Mouse (Mus musculus) cerebellum, adult 9-10 months (tissue): ENCODE measurements at regions not wholly inside any gene's neighbourhood (a gene's known extent, or its start where the extent isn't known, plus 50 kb on each side); places are given as distances from the start of the nearest gene placed in this dataset.
A peak's percentile ranks its signal among the peaks of the same experiment; 100 is the strongest.

ENCODE experiments used
- DNase-seq: peaks from one replicate; pipeline ENCODE4 v3.0.0; 2022

DNA sequence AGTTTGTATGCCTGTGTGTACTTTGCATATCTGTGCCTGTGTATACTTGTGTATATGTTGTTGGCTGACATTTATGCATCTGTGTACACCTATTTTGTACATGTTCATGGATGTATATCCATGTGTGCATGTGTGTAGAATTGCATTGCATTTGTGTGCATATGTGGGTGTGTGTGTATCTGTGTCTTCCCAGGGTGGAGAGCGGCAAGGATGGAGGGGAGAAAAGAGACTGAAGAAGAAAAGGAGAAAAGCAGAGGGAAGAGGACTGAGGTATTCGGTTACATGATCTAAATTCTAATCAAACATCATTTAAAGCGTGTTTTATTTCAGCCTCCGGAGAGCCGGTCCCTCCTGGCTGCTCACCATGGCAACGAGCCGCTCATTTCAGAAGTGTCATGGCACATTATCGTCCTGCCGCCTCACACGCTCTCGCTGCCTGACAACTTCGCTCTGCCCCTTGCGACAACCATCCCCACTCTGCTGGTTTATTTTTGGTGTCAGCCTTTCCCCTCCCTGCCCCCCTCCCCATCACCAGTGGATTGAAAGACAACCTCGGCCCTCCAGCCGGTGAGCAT lies 58.6 kb downstream of the Mrm1 start:
- DNase-seq = peak; percentile 56

DNA sequence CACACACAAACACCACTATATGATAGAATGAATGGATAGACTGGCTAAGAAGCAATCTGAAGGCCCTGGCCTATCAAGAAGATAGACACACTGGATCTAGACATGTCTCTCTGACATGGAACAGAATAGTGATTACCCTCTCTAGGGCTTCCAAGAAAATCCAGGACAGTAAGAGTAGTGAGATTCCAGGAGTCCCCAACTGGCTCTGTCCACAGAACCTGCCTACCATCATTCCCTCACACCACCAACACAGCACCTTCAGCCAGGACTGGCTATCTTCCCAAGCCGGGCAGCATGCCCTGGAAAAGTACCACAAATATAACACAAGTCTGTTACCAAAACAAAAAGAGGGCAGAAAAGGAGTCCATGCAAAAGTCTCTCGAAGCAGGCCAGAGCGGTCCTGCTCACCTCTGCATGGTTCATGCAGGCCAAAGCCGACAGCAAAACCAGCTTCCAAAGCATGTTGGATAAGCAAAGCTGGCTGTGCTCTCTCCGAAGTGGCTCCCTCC lies 59.8 kb downstream of the Mrm1 start:
- peak; percentile 95 for DNase-seq

DNA sequence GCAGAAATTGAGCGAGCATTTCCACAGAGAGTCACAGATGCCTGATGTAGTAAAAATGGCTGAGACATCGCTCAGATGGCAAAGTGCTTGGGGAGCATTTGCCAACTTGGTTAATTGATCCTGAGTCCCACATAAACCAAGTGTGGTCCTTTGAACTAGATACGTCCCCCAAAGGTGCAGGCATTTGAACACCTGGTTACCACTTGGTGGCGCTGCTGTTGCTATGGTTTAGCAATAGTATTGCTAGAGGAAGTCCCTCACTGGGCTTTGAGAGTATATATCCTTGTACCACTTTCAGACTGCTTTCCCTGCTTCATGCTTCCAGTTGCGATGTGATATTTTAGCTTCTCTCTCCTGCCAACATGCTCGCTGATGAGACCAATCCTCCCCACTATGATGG lies 67.3 kb downstream of the Mrm1 start:
- DNase-seq = no peak

DNA sequence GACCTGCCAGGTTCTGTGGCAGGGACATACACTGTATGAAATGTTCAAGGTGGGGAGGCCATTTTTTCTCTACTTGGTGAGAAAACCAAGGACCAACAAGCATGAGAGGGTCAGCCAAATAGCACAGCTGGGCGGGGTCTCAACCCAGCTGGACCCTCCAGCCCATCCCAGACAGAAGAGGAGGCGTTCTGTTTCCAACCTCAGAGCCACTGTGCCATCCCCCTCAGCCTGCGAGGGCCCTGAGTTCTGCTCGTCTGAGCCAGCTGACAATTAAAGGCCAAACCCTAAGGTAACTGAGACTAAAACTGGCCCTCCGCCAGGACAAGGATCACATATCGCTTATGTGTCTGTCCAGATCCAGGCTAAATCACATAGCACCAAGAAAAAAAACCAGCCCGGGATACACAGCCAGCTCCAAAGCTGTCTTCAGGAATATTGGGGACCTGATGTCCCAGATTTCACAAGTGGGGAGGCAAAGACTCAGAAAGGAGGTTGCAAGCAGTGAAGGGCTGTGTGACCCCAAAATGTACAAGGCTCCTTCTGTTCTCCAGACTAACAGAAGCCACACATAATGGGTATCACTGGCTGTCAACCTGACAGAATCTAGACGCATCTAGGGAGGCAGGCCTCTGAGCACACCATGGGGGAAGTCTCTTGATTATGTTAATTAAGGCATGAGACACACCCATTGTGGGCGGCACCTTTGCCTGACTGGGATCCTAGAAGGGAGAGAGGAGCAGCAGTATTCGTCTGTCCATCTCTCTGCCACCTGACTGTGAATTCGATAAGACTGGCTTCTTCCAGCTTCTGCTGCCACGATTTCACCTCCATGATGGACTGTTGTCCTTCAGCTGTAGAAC lies 69.6 kb downstream of the Mrm1 start:
- DNase-seq = no peak

DNA sequence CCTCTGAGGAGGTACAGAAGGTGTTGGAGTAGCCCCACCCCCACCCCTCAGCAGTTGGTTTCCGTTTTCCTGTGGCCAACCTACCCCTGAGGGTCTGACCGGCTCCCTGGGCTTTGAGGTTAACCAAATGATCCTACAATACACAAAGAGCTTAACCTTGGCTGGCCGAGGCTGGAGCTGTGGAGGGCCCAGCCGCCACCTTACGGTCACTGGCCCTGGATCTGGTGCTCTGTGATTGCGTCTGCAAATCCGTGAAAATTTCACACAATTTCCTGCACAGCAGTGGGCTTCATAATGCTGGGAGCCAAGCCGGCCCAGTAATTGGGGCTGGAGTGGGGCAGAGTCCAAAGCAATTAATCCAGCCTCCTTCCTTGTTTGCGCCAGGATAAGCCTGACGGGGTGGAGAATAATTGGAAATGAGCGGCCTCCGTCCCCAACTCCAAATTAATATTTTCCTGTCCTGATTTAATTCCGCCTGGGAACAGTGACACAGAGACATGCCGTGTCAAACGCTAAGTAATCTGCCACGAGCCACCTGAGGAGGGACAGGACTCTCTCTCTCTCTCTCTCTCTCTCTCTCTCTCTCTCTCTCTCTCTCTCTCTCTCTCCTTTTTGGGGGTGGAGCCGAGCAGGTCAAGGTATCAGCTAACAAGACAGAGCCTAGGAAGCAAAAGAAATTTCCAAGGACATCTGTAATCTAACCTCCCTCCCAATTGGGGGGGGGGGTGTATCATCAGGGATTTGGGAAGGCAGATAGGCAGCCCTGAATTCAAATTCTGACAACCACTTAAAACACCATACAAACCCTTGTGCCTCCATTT lies 80.3 kb downstream of the Mrm1 start:
- DNase-seq = peak; percentile 55

DNA sequence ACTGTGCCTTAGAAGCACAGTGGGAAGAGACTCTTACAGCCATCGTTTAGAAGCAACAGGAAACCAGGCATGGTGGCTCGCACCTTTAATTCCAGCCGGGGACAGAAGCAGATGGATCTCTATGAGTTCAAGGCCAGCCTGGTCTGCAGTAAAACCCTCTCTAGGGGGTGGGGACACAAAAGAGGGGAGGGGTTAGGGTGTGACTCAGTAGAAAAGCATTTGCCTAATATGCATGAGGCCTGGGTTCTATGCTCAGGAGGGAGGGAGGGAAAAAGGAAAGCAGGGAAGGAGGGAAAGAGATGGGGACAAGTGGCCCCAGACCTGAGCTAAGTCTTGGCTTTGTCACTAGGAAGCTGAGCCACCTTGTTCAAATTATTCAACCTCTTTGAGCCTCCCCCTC lies 81.2 kb downstream of the Mrm1 start:
- no peak for DNase-seq

DNA sequence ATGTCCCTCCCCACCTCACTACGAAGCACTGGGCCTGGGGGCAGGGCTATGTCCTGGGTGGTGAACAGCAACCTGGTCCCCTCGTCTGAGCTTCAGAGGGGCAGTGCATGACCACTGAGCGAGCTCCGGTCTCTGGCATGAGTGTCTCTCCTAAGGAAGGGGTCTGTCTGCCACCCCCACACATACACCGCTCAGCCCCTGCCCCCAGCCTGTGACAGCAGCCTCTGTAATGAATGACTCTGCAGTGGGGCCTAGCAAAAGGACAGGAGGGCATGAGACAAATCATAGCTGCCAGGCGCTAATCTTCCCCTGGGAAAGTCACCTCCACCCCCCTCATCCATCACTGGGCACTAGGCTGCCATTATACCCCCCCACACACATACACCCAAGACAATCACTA lies 87.4 kb downstream of the Mrm1 start:
- DNase-seq = no peak

DNA sequence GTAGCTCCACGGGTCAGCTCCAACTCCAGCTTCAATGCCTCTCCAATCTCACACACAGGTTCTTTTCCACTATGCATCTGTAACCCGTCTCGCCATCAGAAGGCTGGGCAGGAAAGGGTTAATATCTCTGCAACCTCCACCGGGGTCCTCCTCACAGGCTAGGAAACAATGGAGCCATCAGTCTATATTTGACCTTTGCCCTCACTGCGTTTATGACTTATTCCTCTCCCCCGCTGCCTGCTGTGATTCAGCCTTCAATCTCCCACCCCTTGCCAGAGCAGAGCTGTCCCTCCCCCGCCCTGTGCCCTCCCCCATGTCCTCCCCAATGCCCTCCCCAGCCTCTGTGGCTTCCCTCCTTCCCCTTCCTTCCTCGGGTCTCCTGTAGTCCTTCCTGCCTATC lies 89.1 kb downstream of the Mrm1 start:
- no peak for DNase-seq

DNA sequence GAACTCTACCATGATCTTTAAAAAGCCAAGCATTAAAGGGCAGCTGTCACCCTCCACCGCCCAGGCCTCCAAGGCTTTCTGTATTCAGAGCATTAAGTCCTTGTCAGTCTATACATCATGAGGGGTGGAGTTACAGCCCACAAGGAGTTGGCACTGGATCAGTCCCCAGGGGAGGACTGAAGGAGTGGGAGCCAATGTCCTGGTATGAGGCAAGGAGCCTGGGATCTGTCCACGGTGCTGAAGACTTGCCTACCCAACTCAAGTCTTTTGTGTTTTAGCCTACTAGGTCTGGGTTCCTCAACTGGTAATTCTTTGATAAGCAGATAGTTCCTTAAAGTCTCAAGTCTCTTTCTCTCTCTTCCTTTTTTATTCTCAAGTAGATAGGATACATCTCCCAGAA lies 90.1 kb downstream of the Mrm1 start:
- no peak for DNase-seq

DNA sequence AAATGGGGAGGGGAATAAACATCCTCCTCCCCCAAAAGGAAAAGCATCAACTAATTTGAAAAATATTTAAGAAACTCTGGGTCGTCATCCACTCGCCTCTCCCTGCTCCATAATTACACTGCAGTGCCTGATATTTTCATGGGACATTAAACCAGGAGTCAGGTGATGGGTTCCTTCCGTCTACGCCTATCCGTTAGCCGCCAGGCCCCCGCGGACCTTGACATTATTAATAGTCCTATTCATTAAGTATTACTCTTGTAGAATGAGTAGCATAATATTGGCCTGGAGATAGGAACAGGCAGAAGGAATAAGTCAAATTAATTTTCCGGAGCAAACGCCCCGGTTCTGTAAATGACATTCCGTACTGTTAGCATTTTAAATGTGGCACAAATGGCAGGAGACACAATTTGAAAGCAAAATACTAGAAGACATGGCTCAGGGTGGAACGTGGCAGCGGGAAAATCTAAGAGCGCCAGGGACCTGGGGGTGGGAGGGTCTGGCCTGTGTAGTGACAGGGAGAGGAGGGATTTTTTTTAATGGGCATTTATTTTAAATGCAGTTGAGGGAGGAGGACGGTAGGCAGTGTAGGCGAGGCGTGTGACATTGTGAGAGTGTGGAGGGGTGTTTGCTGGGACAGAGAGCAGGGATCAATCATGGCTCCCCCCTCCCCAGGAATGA lies 93.2 kb downstream of the Mrm1 start:
- no peak for DNase-seq

DNA sequence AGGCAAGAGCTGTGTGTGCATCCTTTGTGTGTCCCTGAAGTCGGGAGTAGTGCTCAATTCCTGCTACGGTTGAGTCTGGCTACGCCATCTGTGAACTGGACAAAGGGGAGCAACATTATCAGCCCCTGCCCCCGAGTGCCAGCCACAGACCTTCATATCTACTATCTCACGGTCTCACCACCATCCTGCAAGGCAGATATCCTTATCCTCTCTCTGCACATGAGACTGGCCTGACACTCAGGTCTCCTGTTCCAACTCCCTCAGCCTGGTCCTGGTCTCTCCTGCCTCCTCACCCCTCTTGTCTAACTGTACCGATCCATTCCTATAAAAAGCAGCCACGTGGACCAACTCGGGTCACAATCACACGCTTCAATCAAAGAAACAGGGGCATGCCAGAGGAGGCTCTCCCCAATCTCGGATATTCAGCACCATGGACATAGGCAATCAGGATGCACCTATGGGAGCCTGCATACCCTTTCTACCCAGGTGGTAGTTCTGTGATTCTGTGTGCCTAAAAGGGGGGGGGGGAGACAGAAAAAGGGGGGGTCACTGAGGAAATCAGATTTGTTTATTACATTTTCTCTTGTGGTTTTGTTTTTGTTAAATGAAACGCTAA lies 94.0 kb downstream of the Mrm1 start:
- no peak for DNase-seq

DNA sequence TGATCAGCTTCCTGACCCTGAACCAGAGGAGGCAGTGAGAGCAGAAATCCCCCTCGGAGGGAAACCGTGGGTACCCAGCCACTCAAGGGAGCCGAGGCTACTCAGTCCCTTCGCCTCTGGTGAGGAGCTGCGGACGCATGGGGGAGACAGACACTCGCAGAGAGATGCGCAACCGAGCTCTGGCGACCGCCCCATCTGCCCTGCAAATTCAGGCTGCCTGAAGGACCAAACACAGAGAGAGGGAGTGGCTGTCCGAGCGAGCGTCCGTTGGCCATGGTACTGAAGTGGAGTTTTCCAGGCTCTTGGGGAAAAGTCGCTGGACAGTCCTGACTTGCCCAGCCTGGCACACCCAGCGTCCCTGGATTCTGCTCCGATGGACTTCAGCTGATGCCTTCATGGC lies 95.2 kb downstream of the Mrm1 start:
- DNase-seq = peak; percentile 77

DNA sequence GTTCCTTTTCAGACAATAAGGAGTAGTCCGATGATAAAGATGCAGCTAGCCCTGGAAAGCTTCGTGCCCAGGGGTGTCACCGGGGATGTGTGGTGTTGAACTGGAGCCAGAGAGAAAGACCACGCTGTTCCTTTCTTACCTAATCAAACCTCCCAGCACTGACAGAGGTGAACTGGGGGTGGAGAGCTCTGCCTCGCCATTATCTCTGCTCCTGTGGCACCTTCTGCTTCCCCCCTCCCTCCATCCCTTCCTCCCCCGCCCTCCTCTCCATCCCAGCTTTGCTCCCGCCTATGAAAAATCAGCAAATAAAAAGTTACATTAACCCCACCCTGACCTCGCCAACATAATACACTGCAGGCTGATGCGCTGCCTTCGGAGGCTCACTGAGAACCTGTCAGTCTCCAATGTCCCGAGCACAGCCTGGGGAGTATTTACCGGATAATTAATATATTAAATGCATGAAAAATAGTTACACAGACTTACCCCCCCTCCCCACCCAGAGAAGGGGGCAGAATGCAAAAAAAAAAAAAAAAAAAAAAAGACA lies 96.6 kb downstream of the Mrm1 start:
- no peak for DNase-seq

DNA sequence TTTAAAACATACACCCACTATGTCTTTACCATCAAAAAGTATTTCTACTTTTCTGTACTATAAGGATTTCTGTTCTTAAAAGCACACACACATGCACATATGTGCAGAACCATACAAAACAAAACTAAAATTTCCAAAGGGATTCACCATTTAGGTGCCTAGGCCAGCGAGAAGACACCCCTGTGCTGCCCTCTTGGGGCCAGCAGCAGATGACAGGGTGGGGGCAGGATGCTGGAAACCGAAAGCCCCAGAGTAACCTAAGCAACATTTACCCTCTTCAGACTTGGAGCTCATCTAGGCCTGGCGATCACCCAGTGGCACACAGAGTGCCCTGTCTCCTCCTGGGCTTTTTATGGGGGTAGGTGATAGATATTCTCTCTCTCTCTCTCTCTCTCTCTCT lies 97.3 kb downstream of the Mrm1 start:
- peak; percentile 35 for DNase-seq

DNA sequence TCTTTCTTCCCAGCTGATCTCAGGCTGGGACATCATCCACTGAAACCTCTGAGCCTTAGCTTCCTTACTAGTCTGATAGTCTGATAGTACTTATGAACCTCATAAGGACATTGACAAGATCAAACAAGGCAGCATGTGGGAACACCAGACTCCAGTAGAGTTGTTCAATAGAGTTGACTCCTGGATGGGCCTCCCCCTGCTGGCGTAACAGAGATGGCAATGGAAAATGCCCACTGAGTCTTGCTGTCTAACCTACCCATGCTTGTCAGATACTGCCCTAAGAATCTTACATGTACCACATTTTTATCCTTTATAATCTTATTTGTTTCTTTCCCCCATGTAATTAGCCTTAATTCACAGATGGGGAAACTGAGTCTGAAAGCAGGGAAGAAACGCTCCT lies 98.2 kb downstream of the Mrm1 start:
- DNase-seq = no peak

DNA sequence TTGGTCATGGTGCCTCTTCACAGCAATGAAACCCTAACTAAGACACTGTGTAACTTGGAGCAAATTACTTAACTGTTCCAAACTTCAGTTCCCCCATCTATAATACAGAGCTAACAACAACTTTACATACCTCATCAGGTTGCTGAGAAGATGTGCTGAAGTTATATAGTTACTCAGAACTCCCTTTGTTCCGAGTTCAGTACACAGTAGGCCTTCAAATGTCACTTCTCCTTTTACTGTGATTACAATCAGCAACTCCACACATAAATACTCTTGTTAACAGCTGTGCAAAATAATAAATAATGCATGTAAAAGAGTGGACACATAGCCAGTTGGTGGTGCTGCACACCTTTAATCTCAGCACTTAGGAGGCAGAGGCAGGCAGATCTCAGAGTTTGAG lies 99.5 kb downstream of the Mrm1 start:
- DNase-seq = no peak

DNA sequence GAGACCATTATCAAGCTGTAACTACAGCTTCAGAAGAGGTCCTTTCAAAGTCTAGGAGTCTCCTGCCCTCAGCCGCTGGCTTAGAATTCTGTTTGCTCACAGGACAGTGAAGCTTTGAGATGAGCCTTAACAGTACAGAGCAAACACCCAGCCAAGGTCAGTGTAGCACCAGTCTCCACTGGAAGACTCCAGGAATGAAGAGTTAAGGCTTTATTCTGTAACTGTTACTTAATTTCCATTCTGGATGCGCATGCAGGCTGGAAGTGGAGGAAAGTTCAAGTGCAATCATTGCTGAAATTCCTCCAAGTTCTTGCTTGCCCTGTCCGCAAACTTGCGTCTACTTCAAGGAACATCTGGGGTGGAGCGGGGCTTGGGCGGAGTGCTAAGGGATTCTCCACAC lies 106.6 kb downstream of the Mrm1 start:
- no peak for DNase-seq

DNA sequence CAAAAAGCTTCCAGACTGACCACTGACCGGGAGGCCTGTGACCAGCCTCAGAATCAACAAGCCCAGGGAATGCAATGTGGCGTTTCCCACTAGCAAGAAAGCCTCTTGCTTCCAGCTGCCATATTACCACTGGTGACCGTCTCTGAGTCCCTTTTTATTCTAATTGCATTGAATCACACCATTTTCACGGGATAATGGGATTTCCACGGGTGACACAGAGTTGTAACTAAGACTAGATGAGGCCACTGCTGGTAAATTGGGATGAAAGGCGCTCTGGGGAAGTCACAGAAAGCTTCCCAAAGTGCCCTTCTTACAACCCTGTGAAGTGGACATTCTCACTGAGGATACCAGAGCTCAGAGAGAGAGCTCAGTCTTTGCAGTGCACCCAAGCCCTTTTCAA lies 107.4 kb downstream of the Mrm1 start:
- DNase-seq = no peak

DNA sequence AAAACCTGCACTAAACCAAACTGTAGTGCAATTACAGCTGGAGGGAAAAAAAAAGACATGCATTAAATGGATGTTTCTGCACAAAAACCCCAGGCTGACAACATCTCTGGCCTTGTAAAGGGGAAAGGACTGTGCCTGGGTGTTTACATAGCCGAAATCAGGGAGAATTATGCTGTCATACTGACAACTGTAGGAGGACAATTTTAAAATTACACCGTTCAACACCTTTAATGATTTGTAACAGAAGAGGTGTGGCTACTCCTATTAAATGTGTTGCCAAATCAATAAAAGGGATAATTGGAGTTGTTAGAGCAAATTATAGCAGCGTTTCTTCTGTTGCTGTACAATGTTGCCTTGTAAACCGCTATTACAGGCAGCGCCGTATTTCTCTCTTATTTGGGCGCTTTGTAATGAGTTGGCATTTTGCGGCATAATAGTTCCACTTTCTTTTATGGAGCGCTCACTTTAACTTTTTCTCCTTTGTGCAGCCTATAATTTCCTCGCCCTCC lies 111.0 kb downstream of the Mrm1 start:
- DNase-seq = no peak

DNA sequence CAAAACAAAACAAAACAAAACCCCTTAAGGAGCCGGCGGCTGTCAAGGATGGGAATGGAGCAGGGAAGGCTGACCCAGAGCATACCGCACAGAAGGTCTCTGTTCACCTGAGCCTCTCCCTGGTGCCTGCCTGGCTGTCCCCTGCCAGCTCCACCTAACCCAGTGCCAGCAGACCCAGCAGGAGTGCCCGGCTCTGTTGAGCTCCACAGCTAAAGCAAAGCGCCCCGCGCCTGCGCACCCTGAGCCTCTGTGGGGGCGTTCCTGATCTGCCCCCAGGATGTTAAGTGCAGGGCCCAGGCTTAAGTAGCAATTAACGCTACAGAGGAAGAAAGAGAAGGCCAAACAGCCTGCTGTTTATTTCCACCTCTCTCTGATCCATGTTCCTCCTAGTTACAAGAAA lies 111.5 kb downstream of the Mrm1 start:
- peak; percentile 92 for DNase-seq

DNA sequence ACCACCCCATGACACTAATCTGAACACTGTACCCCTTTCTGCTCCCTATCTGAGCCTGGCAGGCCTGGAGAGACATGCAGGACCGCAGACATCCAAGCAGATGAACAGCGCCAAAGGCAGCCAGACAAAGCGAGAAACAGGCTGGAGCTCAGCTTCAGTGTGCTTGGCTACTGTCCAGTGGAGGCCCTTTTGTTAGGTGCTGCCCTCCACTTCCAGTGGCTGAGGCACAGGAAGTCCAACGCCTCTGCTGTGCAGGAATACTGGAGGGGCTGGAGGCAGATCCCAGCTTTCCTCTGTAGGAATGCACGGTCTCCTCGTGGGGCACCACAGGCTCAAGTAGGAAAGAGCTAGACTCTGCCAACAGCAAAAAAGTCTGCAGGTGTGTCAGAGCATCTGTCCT lies 112.6 kb downstream of the Mrm1 start:
- peak; percentile 63 for DNase-seq
